Mouse (Mus musculus) stomach, embryonic 16.5 days (tissue): ENCODE data around the gene Apol7e. TPM values are rescaled to one million over a fixed set of nuclear protein-coding genes. Genes with fewer than 3 reads are reported as not detected.

Experiments
- ATAC-seq: fragments of 200-750 bp; cut with Nextera tagmentation; 2 replicates; pipeline ENCODE4 v1.8.0; 2017; ENCODE audit warnings: moderate number of reproducible peaks, moderate TSS enrichment; ENCODE audit not compliant: insufficient read depth, low FRiP score
- H3K27ac ChIP-seq: fragments of 300-500 bp; sonication (generic); 2 replicates; pipeline ENCODE4 v1.5.1; 2014; ENCODE audit warnings: low read length
- H3K27me3 ChIP-seq: fragments of 300-500 bp; sonication (generic); 2 replicates; pipeline ENCODE4 v1.6.1; 2014; ENCODE audit warnings: low read length, control low read depth, mixed read lengths; ENCODE audit not compliant: control insufficient read depth, insufficient read depth
- H3K36me3 ChIP-seq: fragments of 300-500 bp; sonication (generic); 2 replicates; pipeline ENCODE4 v1.6.1; 2014; ENCODE audit warnings: low read length; ENCODE audit not compliant: control insufficient read depth, insufficient read depth
- H3K4me1 ChIP-seq: fragments of 300-500 bp; sonication (generic); 2 replicates; pipeline ENCODE4 v1.6.1; 2014; ENCODE audit warnings: low read length, control low read depth, mixed read lengths; ENCODE audit not compliant: control insufficient read depth, insufficient read depth
- H3K4me2 ChIP-seq: fragments of 300-500 bp; sonication (generic); 2 replicates; pipeline ENCODE4 v1.6.1; 2014; ENCODE audit warnings: low read depth, low read length, mixed read lengths
- H3K4me3 ChIP-seq: fragments of 300-500 bp; sonication (generic); replicated peaks from 2 replicates; pipeline ENCODE4 v1.5.1; 2014; ENCODE audit warnings: mild to moderate bottlenecking, low read length
- H3K9ac ChIP-seq: fragments of 300-500 bp; sonication (generic); 2 replicates; pipeline ENCODE4 v1.6.1; 2014; ENCODE audit warnings: low read length
- H3K9me3 ChIP-seq: fragments of 300-500 bp; sonication (generic); replicated peaks from 2 replicates; pipeline ENCODE4 v1.6.1; 2016; ENCODE audit warnings: low read length, control low read depth; ENCODE audit not compliant: control insufficient read depth
- WGBS: fragments of 180-500 bp; shearing (Covaris S2); extraction: QIAGEN DNeasy Blood & Tissue Kit; methylation state at CpG from one replicate; pipeline ENCODE4 v1.1.7; 2014; 5-methylcytosine and 5-hydroxymethylcytosine counted together
- polyA plus RNA-seq: library from polyadenylated mRNA; unstranded; fragments of >200 nt; fragmentation: Nextera tagmentation; extraction: Ambion mirVana; gene quantifications from 2 replicates; pipeline ENCODE4 v1.2.1, GENCODE M21; 2015

Gene Apol7e
- polyA plus RNA-seq, 1 experiment from 2014 or later = 0.35 TPM

GRCm38 (mm10) chr15:77749717-77750116 is 51.1 kb downstream of the Apol7e start:
- 94% methylated on average over 10 of the region's 10 CpGs for WGBS
- H3K4me3 ChIP-seq = no peak overlapping the region
- H3K9ac ChIP-seq = no peak overlapping the region
- H3K4me1 ChIP-seq = no peaks in the 10 kb centered on the region
- no peaks in the 10 kb centered on the region for H3K9me3 ChIP-seq
- ATAC-seq = no peak
- H3K36me3 ChIP-seq = no peaks in the 10 kb centered on the region
- H3K27ac ChIP-seq = no peak overlapping the region
- no peaks in the 10 kb centered on the region for H3K27me3 ChIP-seq
- no peak overlapping the region for H3K4me2 ChIP-seq

GRCm38 (mm10) chr15:77750461-77750860 is 51.8 kb downstream of the Apol7e start:
- Histone ChIP-seq H3K9ac (no peak overlapping the region), H3K27me3 (no peaks in the 10 kb centered on the region), H3K9me3 (no peaks in the 10 kb centered on the region), H3K4me1 (no peaks in the 10 kb centered on the region), H3K4me2 (no peak overlapping the region), H3K36me3 (no peaks in the 10 kb centered on the region), H3K27ac (no peak overlapping the region), H3K4me3 (no peak overlapping the region)
- 26% methylated on average over 1 of the region's 1 CpGs for WGBS
- no peak for ATAC-seq

- 58% methylated on average over 11 of the region's 11 CpGs for WGBS
- Histone ChIP-seq H3K4me2 (no peak overlapping the region), H3K4me3 (no peak overlapping the region), H3K27ac (no peak overlapping the region), H3K27me3 (no peaks in the 10 kb centered on the region), H3K36me3 (no peaks in the 10 kb centered on the region), H3K9ac (no peak overlapping the region), H3K4me1 (no peaks in the 10 kb centered on the region), H3K9me3 (no peaks in the 10 kb centered on the region)
- no peak for ATAC-seq
These were observed 53.8 kb downstream of the Apol7e start for GRCm38 (mm10) chr15:77752443-77752842.

- Histone ChIP-seq H3K4me3 (no peak overlapping the region), H3K4me1 (no peaks in the 10 kb centered on the region), H3K9ac (no peak overlapping the region), H3K36me3 (peaks cover 3% of the 10 kb centered on the region; the same call in 1 of the 2 replicates), H3K9me3 (no peaks in the 10 kb centered on the region), H3K4me2 (no peak overlapping the region), H3K27me3 (no peaks in the 10 kb centered on the region), H3K27ac (no peak overlapping the region)
- peak; percentile 66 for ATAC-seq
- WGBS = 17% methylated on average over 2 of the region's 2 CpGs
These were observed 56.5 kb downstream of the Apol7e start for GRCm38 (mm10) chr15:77755132-77755531.

- Histone ChIP-seq H3K4me2 (no peak overlapping the region), H3K36me3 (peaks cover 6% of the 10 kb centered on the region; the same call in 1 of the 2 replicates), H3K4me3 (no peak overlapping the region), H3K27me3 (no peaks in the 10 kb centered on the region), H3K9me3 (no peaks in the 10 kb centered on the region), H3K27ac (no peak overlapping the region), H3K4me1 (no peaks in the 10 kb centered on the region), H3K9ac (no peak overlapping the region)
- 60% methylated on average over 2 of the region's 2 CpGs for WGBS
- no peak for ATAC-seq
These were observed 57.4 kb downstream of the Apol7e start for GRCm38 (mm10) chr15:77756081-77756480.

GRCm38 (mm10) chr15:77756848-77757247 is 58.2 kb downstream of the Apol7e start, which contains the start of gene Apol8:
Gene Apol8 (minus strand): TSS chr15:77757003.
- H3K27ac ChIP-seq = no peak within 1 kb of the TSS
- no peaks in the 10 kb centered on the region for H3K9me3 ChIP-seq
- ATAC-seq = no peak
- H3K4me3 ChIP-seq = no peak within 1 kb of the TSS
- H3K9ac ChIP-seq = no peak within 1 kb of the TSS
- H3K4me2 ChIP-seq = no peak within 1 kb of the TSS
- no peaks in the 10 kb centered on the region for H3K4me1 ChIP-seq
- no peaks in the 10 kb centered on the region for H3K27me3 ChIP-seq
- WGBS = 7% methylated on average over 9 of the region's 9 CpGs
- H3K36me3 ChIP-seq = peaks cover 14% of the 10 kb centered on the region

- H3K4me1 ChIP-seq = no peaks in the 10 kb centered on the region
- peaks cover 16% of the 10 kb centered on the region for H3K36me3 ChIP-seq
- no peak overlapping the region for H3K4me3 ChIP-seq
- no peak overlapping the region for H3K27ac ChIP-seq
- no peaks in the 10 kb centered on the region for H3K9me3 ChIP-seq
- ATAC-seq = no peak
- H3K9ac ChIP-seq = no peak overlapping the region
- no peak overlapping the region for H3K4me2 ChIP-seq
- WGBS = 73% methylated on average over 4 of the region's 4 CpGs
- no peaks in the 10 kb centered on the region for H3K27me3 ChIP-seq
These were observed 59.0 kb downstream of the Apol7e start for GRCm38 (mm10) chr15:77757586-77758226.

- H3K27ac ChIP-seq = no peak overlapping the region
These were observed 61.4 kb downstream of the Apol7e start for GRCm38 (mm10) chr15:77760037-77760436.

GRCm38 (mm10) chr15:77761083-77761482 is 62.4 kb downstream of the Apol7e start:
- WGBS = 96% methylated on average over 7 of the region's 7 CpGs
- Histone ChIP-seq H3K9me3 (no peaks in the 10 kb centered on the region), H3K4me1 (peaks cover 11% of the 10 kb centered on the region; the same call in 1 of the 2 replicates), H3K27me3 (no peaks in the 10 kb centered on the region), H3K27ac (no peak overlapping the region), H3K4me3 (no peak overlapping the region), H3K4me2 (no peak overlapping the region), H3K36me3 (peaks cover 41% of the 10 kb centered on the region), H3K9ac (no peak overlapping the region)
- ATAC-seq = no peak

More at GRCm38 (mm10) chr15:77760037-77760436, 61.4 kb downstream of the Apol7e start:
- H3K4me3 ChIP-seq = no peak overlapping the region
- H3K4me1 ChIP-seq = peaks cover 5% of the 10 kb centered on the region; the same call in 1 of the 2 replicates
- no peaks in the 10 kb centered on the region for H3K27me3 ChIP-seq
- no peak for ATAC-seq
- H3K9me3 ChIP-seq = no peaks in the 10 kb centered on the region
- 92% methylated on average over 16 of the region's 16 CpGs for WGBS
- H3K9ac ChIP-seq = no peak overlapping the region
- no peak overlapping the region for H3K4me2 ChIP-seq
- peaks cover 32% of the 10 kb centered on the region for H3K36me3 ChIP-seq
